Comparison of ENCODE assay signal across 11 mouse cellular contexts in the genomic region with DNA sequence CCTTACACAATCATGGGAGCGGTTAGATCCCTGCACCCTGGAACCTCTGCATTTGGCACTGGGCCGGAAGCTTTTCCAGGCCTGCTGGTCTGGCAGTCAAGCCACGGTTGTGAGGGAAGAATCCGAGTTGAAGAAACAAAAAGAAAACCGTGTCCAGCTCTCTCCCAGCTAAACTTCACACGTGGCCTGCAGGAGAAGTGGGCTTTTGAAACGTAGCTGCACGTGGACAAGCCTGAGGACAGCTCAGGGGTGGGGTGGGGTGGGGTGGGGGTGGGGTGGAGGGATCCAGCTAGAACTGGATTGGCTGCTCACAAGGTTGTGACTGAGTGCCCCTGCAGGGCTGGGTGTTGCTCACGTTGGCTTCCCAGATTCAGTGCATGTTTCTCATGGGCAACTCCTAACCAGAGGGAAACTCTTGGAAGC. TPM values are rescaled to one million over a fixed set of nuclear protein-coding genes. Genes with fewer than 3 reads are reported as not detected.
A peak's percentile ranks its signal among the peaks of the same experiment; 100 is the strongest.
DNase-seq lines count a peak whose midpoint lies in the region; ATAC-seq lines count a peak whose summit lies in the region.
"Had no signal": no experiment of that assay in that cellular context is flagged by ENCODE, and none has a peak within 500 bp of the region (broad histone marks: within the 10 kb centered on the region; RNA-seq: fewer than 3 reads in every experiment).

No protein-coding gene starts in this region.

- 20% methylated on average over 9 of the region's 9 CpGs for WGBS in heart, embryonic 10.5 days
- 29% methylated on average over 9 of the region's 9 CpGs for WGBS in kidney, embryonic 16.5 days

- H3K4me3 ChIP-seq in heart, embryonic 10.5 days: no peak overlapping the region
- no peak overlapping the region for H3K4me3 ChIP-seq in kidney, embryonic 16.5 days (ENCODE audit: low read length)

- no peaks in the 10 kb centered on the region for H3K9me3 ChIP-seq in heart, embryonic 10.5 days
- no peaks in the 10 kb centered on the region for H3K9me3 ChIP-seq in kidney, embryonic 16.5 days (ENCODE audit: low read length)

- peaks cover 32% of the 10 kb centered on the region for H3K4me1 ChIP-seq in heart, embryonic 10.5 days
- peaks cover 6% of the 10 kb centered on the region for H3K4me1 ChIP-seq in kidney, embryonic 16.5 days (ENCODE audit: insufficient read depth, low read length)

- DNase-seq in ovary, postnatal 14 days (ENCODE audit: low spot score): peak; percentile 32
- DNase-seq in ovary, adult 18-20 months (ENCODE audit: low spot score): no peak
- no peak for DNase-seq in heart, embryonic 10.5 days (ENCODE audit: low spot score)
- DNase-seq in skeletal muscle tissue, adult 2 months (ENCODE audit: low read depth, low spot score): peak; percentile 78
- no peak for DNase-seq in spleen, adult 12 weeks (ENCODE audit: low spot score)
- DNase-seq in frontal cortex, postnatal 10 days (ENCODE audit: low spot score in 2 of 2): no peak
- DNase-seq: cerebellum, adult 18-20 months had no signal

- H3K9ac ChIP-seq in kidney, embryonic 16.5 days (replicated peaks; ENCODE audit: low read length): no peak overlapping the region

- H3K27me3 ChIP-seq in heart, embryonic 10.5 days (ENCODE audit: insufficient read depth, poor library complexity, severe bottlenecking): peaks cover 6% of the 10 kb centered on the region; the same call in 1 of the 2 replicates
- no peaks in the 10 kb centered on the region for H3K27me3 ChIP-seq in kidney, embryonic 16.5 days (ENCODE audit: insufficient read depth, low read length)

- ATAC-seq in kidney, embryonic 16.5 days (ENCODE audit: low FRiP score, low TSS enrichment): peak; percentile 69; the same call in 1 of the 2 replicates
- no peak for ATAC-seq in frontal cortex, adult (ENCODE audit: low TSS enrichment)

- 0 out of 2 replicates have a peak, but pooled peaks cover under 1% of the 10 kb centered on the region for H3K36me3 ChIP-seq in heart, embryonic 10.5 days
- no peaks in the 10 kb centered on the region for H3K36me3 ChIP-seq in kidney, embryonic 16.5 days (ENCODE audit: insufficient read depth, low read length)

- H3K4me2 ChIP-seq in kidney, embryonic 16.5 days (replicated peaks; ENCODE audit: low read depth, low read length): no peak overlapping the region

- H3K27ac ChIP-seq in heart, embryonic 10.5 days: peak overlapping the region; percentile 73
- H3K27ac ChIP-seq in kidney, embryonic 16.5 days (ENCODE audit: low read length): no peak overlapping the region
- H3K27ac ChIP-seq: macrophage had no signal

RNA-seq across cellular contexts. Expression of a gene that starts 5.3 kb away (rescaled TPM):
- not detected in 2 replicates for polyA plus RNA-seq in heart, embryonic 10.5 days (2016; fragmentation: Nextera tagmentation; extraction: Ambion mirVana)
- polyA plus RNA-seq in kidney, embryonic 16.5 days (2015; fragmentation: Nextera tagmentation; extraction: Ambion mirVana): not detected in 2 replicates
- polyA plus RNA-seq: gonadal fat pad, adult 2 months; macrophage had no signal

RNA-seq across cellular contexts. Expression of a gene that starts 14.8 kb away (rescaled TPM):
- not detected in 2 replicates for polyA plus RNA-seq in heart, embryonic 10.5 days (2016; fragmentation: Nextera tagmentation; extraction: Ambion mirVana)
- polyA plus RNA-seq in kidney, embryonic 16.5 days (2015; fragmentation: Nextera tagmentation; extraction: Ambion mirVana): not detected in 2 replicates
- polyA plus RNA-seq: gonadal fat pad, adult 2 months; macrophage had no signal

RNA-seq across cellular contexts. Expression of a gene that starts 26.3 kb away (rescaled TPM):
- polyA plus RNA-seq in heart, embryonic 10.5 days (2016; fragmentation: Nextera tagmentation; extraction: Ambion mirVana): 1.7 and 1.9 TPM in 2 replicates
- polyA plus RNA-seq in kidney, embryonic 16.5 days (2015; fragmentation: Nextera tagmentation; extraction: Ambion mirVana): 1.6 and 3.2 TPM in 2 replicates

RNA-seq across cellular contexts. Expression of a gene that starts 26.5 kb away (rescaled TPM):
- polyA plus RNA-seq in heart, embryonic 10.5 days (2016; fragmentation: Nextera tagmentation; extraction: Ambion mirVana): 2.7 and 3.3 TPM in 2 replicates
- polyA plus RNA-seq in kidney, embryonic 16.5 days (2015; fragmentation: Nextera tagmentation; extraction: Ambion mirVana): 2.8 and 4.7 TPM in 2 replicates

RNA-seq across cellular contexts. Expression of a gene that starts 31.7 kb away (rescaled TPM):
- 0.53 and 0.92 TPM in 2 replicates for polyA plus RNA-seq in heart, embryonic 10.5 days (2016; fragmentation: Nextera tagmentation; extraction: Ambion mirVana)
- 1.1 and 1.3 TPM in 2 replicates for polyA plus RNA-seq in kidney, embryonic 16.5 days (2015; fragmentation: Nextera tagmentation; extraction: Ambion mirVana)
- polyA plus RNA-seq: macrophage had no signal

Comparison
In these comparisons a context has a peak if more than half of its experiments do, and no peak if none do; other contexts are left out.
1. DNase-seq: peak in ovary, postnatal 14 days (single experiment) and skeletal muscle tissue, adult 2 months (single experiment); none in ovary, adult 18-20 months (single experiment), heart, embryonic 10.5 days (single experiment), spleen, adult 12 weeks (single experiment) and frontal cortex, postnatal 10 days (0 of 2).